ENCODE assay signal across 12 mouse cellular contexts in genomic region chr15:98785744-98786143, GRCm38 (mm10). TPM values are rescaled to one million over a fixed set of nuclear protein-coding genes. Genes with fewer than 3 reads are reported as not detected.
DNase-seq lines count a peak whose midpoint lies in the region; ATAC-seq and TF ChIP-seq lines count a peak whose summit lies in the region.
"Had no signal": no experiment of that assay in that cellular context is flagged by ENCODE, and none has a peak within 500 bp of the region (broad histone marks: within the 10 kb centered on the region; RNA-seq: fewer than 3 reads in every experiment).

No protein-coding gene starts in this region.

- H3K27ac ChIP-seq in kidney, postnatal 0 days: no peak overlapping the region
- H3K27ac ChIP-seq: liver, embryonic 13.5 days had no signal

- no peak overlapping the region for H3K4me2 ChIP-seq in kidney, postnatal 0 days (ENCODE audit: low read length)
- H3K4me2 ChIP-seq: liver, embryonic 13.5 days had no signal

- no peak for DNase-seq in kidney, postnatal 0 days (ENCODE audit: low spot score)
- DNase-seq in kidney, adult 9 months: no peak
- peak; percentile 46 for DNase-seq in thymus, postnatal 0 days (ENCODE audit: low spot score)
- no peak for DNase-seq in thymus, postnatal 36 days
- DNase-seq in c-Kit-negative CD71-positive TER-119-positive erythroid progenitor cells, embryonic 14.5 days (ENCODE audit: low read depth, low spot score): peak; percentile 19
- peak; percentile 49 for DNase-seq in splenic B cell, adult 2 months (ENCODE audit: low read depth, low spot score)
- no peak for DNase-seq in gastrocnemius, adult 18-20 months (ENCODE audit: low spot score)
- DNase-seq in embryo, embryonic 10.5 days (ENCODE audit: low spot score): no peak
- DNase-seq: heart, adult 18-20 months; kidney, adult 18-20 months; liver, embryonic 13.5 days had no signal

- no peaks in the 10 kb centered on the region for H3K36me3 ChIP-seq in kidney, postnatal 0 days (ENCODE audit: insufficient read depth, low read length)
- H3K36me3 ChIP-seq in splenic B cell, adult 2 months (ENCODE audit: control insufficient read depth, insufficient read depth, low read length, poor library complexity, severe bottlenecking): no peaks in the 10 kb centered on the region
- H3K36me3 ChIP-seq: liver, embryonic 13.5 days had no signal

- peak; percentile 54; the same call in 1 of the 2 replicates for TF ChIP-seq CTCF in kidney, postnatal 0 days (IDR thresholded peaks at IDR 0.05; ENCODE audit: low read depth)

- WGBS in kidney, postnatal 0 days: 44% methylated on average over 7 of the region's 7 CpGs

- no peaks in the 10 kb centered on the region for H3K9me3 ChIP-seq in kidney, postnatal 0 days (replicated peaks; ENCODE audit: low read length)

- no peak overlapping the region for H3K9ac ChIP-seq in kidney, postnatal 0 days (ENCODE audit: low read depth, low read length)
- H3K9ac ChIP-seq: liver, embryonic 13.5 days had no signal

- peaks cover 1% of the 10 kb centered on the region; the same call in 1 of the 2 replicates for H3K4me1 ChIP-seq in kidney, postnatal 0 days (replicated peaks; ENCODE audit: insufficient read depth, low read length)

- ATAC-seq in kidney, postnatal 0 days (replicated peaks; ENCODE audit: low FRiP score, low read depth): no peak
- ATAC-seq: activated CD4-positive, CD25-positive, alpha-beta regulatory T cell, adult 4 months had no signal

- H3K4me3 ChIP-seq in kidney, postnatal 0 days (replicated peaks; ENCODE audit: low read depth, low read length): no peak overlapping the region
- H3K4me3 ChIP-seq: liver, embryonic 13.5 days had no signal

- peaks cover 41% of the 10 kb centered on the region for H3K27me3 ChIP-seq in kidney, postnatal 0 days (ENCODE audit: insufficient read depth, low read length)
- no peaks in the 10 kb centered on the region; the same call in 1 of the 2 replicates for H3K27me3 ChIP-seq in splenic B cell, adult 2 months (ENCODE audit: control insufficient read depth, insufficient read depth, low read length, poor library complexity, severe bottlenecking)

RNA-seq across cellular contexts. Expression of gene Wnt1, which starts 3.9 kb away (rescaled TPM):
- not detected in 2 replicates for polyA plus RNA-seq in kidney, postnatal 0 days (2015; fragmentation: Nextera tagmentation; extraction: Ambion mirVana)
- 0.08 TPM in 1 of 2 replicates, not detected in the other for polyA plus RNA-seq in thymus, postnatal 0 days (2015; fragmentation: Nextera tagmentation; extraction: Ambion mirVana)
- not detected for total RNA-seq in gastrocnemius, adult 18-20 months (2021)
- total RNA-seq: heart, adult 18-20 months had no signal
- polyA plus RNA-seq: activated CD4-positive, CD25-positive, alpha-beta regulatory T cell, adult 4 months; liver, embryonic 13.5 days had no signal

RNA-seq across cellular contexts. Expression of gene Wnt10b, which starts 7.8 kb away (rescaled TPM):
- polyA plus RNA-seq in kidney, postnatal 0 days (2015; fragmentation: Nextera tagmentation; extraction: Ambion mirVana): not detected in 2 replicates
- 0.85 TPM in 2 replicates for polyA plus RNA-seq in thymus, postnatal 0 days (2015; fragmentation: Nextera tagmentation; extraction: Ambion mirVana)
- total RNA-seq in gastrocnemius, adult 18-20 months (2021): 1 to 10 TPM in 1 of 2 experiments, under 1 TPM in 1; 0.57 to 1.4 TPM
- polyA plus RNA-seq: liver, embryonic 13.5 days had no signal

RNA-seq across cellular contexts. Expression of gene Arf3, which starts 22.7 kb away (rescaled TPM):
- polyA plus RNA-seq in kidney, postnatal 0 days (2015; fragmentation: Nextera tagmentation; extraction: Ambion mirVana): 39.0 and 39.6 TPM in 2 replicates
- 36.5 and 42.2 TPM in 2 replicates for polyA plus RNA-seq in thymus, postnatal 0 days (2015; fragmentation: Nextera tagmentation; extraction: Ambion mirVana)
- 1 to 10 TPM; 8.1 to 9.0 TPM for total RNA-seq in gastrocnemius, adult 18-20 months (2021)

RNA-seq across cellular contexts. Expression of gene Ddn, which starts 23.5 kb away (rescaled TPM):
- polyA plus RNA-seq in kidney, postnatal 0 days (2015; fragmentation: Nextera tagmentation; extraction: Ambion mirVana): 4.4 and 6.1 TPM in 2 replicates
- polyA plus RNA-seq in thymus, postnatal 0 days (2015; fragmentation: Nextera tagmentation; extraction: Ambion mirVana): 0.10 and 0.13 TPM in 2 replicates
- under 1 TPM; 0.36 to 0.57 TPM for total RNA-seq in gastrocnemius, adult 18-20 months (2021)
- polyA plus RNA-seq: activated CD4-positive, CD25-positive, alpha-beta regulatory T cell, adult 4 months; liver, embryonic 13.5 days had no signal

RNA-seq across cellular contexts. Expression of gene Prkag1, which starts 45.6 kb away (rescaled TPM):
- 83.1 and 94.5 TPM in 2 replicates for polyA plus RNA-seq in kidney, postnatal 0 days (2015; fragmentation: Nextera tagmentation; extraction: Ambion mirVana)
- 103 and 107 TPM in 2 replicates for polyA plus RNA-seq in thymus, postnatal 0 days (2015; fragmentation: Nextera tagmentation; extraction: Ambion mirVana)
- total RNA-seq in gastrocnemius, adult 18-20 months (2021): 10 to 100 TPM; 48.1 to 49.6 TPM

Comparison
In these comparisons a context has a peak if more than half of its experiments do, and no peak if none do; other contexts are left out.
1. DNase-seq: peak in thymus, postnatal 0 days (single experiment), c-Kit-negative CD71-positive TER-119-positive erythroid progenitor cells, embryonic 14.5 days (single experiment) and splenic B cell, adult 2 months (single experiment); none in kidney, postnatal 0 days (single experiment), kidney, adult 9 months (single experiment), thymus, postnatal 36 days (0 of 2), gastrocnemius, adult 18-20 months (single experiment) and embryo, embryonic 10.5 days (single experiment).